Mouse (Mus musculus) MN1 (cell line): ENCODE measurements around the gene Gtf2h5.

Experiments
- DNase-seq: peaks from one replicate; pipeline ENCODE4 v3.0.0-alpha.2; 2016; ENCODE audit warnings: low spot score

Gtf2h5 gene

GRCm38 (mm10) chr17:6079287-6080122 lies at the start of gene Gtf2h5, which contains the start of gene Serac1:
Gtf2h5 (plus strand) TSS chr17:6079786.
Serac1 (minus strand) TSS chr17:6079741.
- DNase-seq: peak; percentile 98

GRCm38 (mm10) chr17:6035661-6036060 lies 43.9 kb upstream of the Gtf2h5 start:
- no peak for DNase-seq

GRCm38 (mm10) chr17:6036458-6036857 lies 43.1 kb upstream of the Gtf2h5 start:
- DNase-seq: no peak

GRCm38 (mm10) chr17:6036872-6037271 lies 42.7 kb upstream of the Gtf2h5 start:
- no peak for DNase-seq

GRCm38 (mm10) chr17:6037507-6037906 lies 42.1 kb upstream of the Gtf2h5 start:
- DNase-seq: no peak

GRCm38 (mm10) chr17:6052801-6053200 lies 26.8 kb upstream of the Gtf2h5 start:
- no peak for DNase-seq

GRCm38 (mm10) chr17:6054934-6055355 lies 24.6 kb upstream of the Gtf2h5 start:
- peak; percentile 68 for DNase-seq

- DNase-seq: no peak
Measured at GRCm38 (mm10) chr17:6062793-6063192, 16.8 kb upstream of the Gtf2h5 start.

- no peak for DNase-seq
Measured at GRCm38 (mm10) chr17:6063532-6063931, 16.1 kb upstream of the Gtf2h5 start.

- no peak for DNase-seq
Measured at GRCm38 (mm10) chr17:6066021-6066420, 13.6 kb upstream of the Gtf2h5 start.

- no peak for DNase-seq
Measured at GRCm38 (mm10) chr17:6067613-6068012, 12.0 kb upstream of the Gtf2h5 start.

GRCm38 (mm10) chr17:6069866-6070265 lies 9.7 kb upstream of the Gtf2h5 start:
- no peak for DNase-seq

- DNase-seq: no peak
Measured at GRCm38 (mm10) chr17:6073405-6073804, 6.2 kb upstream of the Gtf2h5 start.

GRCm38 (mm10) chr17:6083323-6083890 lies 3.8 kb downstream of the Gtf2h5 start:
- no peak for DNase-seq

GRCm38 (mm10) chr17:6091604-6092003 lies 12.0 kb downstream of the Gtf2h5 start:
- DNase-seq: no peak

GRCm38 (mm10) chr17:6095579-6095978 lies 16.0 kb downstream of the Gtf2h5 start:
- DNase-seq: no peak

GRCm38 (mm10) chr17:6097884-6098283 lies 18.3 kb downstream of the Gtf2h5 start:
- peak; percentile 66 for DNase-seq

- no peak for DNase-seq
Measured at GRCm38 (mm10) chr17:6102287-6102686, 22.7 kb downstream of the Gtf2h5 start.

GRCm38 (mm10) chr17:6103566-6103965 lies 24.0 kb downstream of the Gtf2h5 start:
- DNase-seq: no peak

GRCm38 (mm10) chr17:6106361-6107014 lies 26.9 kb downstream of the Gtf2h5 start, which contains the start of gene Tulp4:
Tulp4 (plus strand) TSS chr17:6106437.
- peak; percentile 90 for DNase-seq

GRCm38 (mm10) chr17:6107015-6107601 lies 27.5 kb downstream of the Gtf2h5 start:
- DNase-seq: peak; percentile 61

- DNase-seq: no peak
Measured at GRCm38 (mm10) chr17:6108175-6108574, 28.6 kb downstream of the Gtf2h5 start.
